Mouse (Mus musculus) c-Kit-positive CD71-positive TER-119-positive erythroid progenitor cells, embryonic 14.5 days (primary cell): ENCODE data around the gene Ccdc157.
"Not testable (repeated sequence)": the region's sequence is repeated elsewhere in the genome, so short reads cannot be mapped to it uniquely, and the experiment has no call there.

Experiments used
- DNase-seq: peaks from one replicate; pipeline ENCODE4 v3.0.0-alpha.2; 2013; ENCODE audit warnings: low spot score

Gene Ccdc157

DNA sequence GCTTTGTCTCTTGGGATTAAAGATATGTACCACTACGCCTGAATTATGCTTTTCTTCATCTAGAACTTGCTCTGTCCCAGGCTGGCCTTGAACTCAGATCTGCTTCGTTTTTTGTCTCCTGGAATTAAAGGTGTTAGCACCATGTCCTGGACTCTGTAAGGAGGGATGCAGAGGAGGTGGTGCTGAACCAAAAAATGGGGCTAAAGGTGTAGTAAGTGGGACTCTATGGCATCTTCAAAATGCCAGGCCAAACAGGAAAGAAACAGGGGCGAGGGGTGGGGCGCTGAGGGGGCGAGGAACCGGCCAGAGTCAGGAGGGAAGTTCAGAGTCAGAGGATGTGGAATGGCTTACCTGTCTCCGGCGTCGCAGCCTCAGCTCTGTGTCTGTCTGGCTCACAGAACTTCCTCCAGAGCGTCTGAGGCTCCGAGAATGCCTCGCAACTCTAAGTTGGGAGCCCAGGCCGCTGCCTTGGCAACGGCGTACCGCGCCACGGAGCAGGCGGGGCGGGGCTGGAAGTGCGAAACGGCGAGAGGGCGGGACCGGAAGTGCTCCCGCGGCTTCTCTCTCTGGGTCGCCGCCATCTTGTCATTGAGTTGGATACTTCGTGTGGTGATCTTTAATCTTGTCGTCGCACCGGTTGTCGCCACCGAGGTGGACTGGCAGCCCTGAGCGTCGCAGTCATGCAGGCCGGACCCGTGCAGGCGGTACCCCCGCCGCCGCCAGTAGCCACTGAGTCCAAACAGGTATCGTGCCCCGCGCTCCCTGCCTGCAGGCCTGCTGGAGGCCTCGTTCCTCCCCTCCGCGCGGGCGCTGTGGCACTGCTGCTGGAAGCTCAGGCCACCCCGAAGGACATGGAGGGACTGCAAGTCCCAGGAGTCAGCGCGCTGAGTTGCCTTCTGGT lies at the start of gene Ccdc157, which contains the start of gene Sf3a1:
Gene Ccdc157 (minus strand): TSS at position 486 of the 901 bp plus-strand sequence.
Gene Sf3a1 (plus strand): TSS at position 543 of the 901 bp plus-strand sequence.
- peak; percentile 87 for DNase-seq

DNA sequence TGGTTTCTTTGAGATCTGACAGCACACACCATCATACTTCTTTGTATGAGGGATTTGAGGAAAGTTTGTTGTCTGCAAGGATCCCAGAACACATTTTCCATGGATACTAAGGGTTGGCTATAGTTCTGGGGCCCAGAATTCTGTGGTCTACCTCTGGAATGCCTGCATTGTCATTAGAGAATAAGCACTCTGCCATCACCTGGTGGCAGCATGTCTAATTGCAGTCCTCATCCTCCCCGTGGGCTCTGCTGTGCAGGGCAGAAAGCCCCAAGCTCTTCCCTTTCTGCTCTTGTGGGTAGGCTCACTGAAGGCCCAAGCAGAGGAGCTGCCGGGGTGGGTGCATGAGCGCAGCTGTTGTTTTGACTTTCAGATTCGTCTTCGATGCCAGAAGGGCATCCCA lies 49.5 kb upstream of the Ccdc157 start:
- DNase-seq: no peak

DNA sequence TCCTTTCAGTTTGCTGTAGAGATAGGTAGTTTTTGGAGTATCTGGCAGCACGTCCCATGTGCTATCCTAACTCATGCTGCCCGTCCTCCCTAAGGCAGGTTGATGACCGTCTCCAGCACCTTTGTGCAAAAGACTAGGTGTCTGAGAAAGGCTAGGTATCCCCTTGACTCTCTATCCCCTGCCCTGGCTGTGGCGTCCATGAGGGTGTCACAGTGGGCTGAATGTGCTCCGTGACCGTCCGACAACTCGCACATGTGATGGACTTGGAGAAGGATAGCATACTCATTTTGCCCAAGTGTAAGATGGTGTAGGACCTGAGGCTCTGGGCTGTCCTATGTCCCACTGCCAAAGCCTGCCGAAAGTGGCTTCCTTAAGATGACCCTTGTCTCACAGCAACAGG lies 47.6 kb upstream of the Ccdc157 start:
- DNase-seq: no peak

DNA sequence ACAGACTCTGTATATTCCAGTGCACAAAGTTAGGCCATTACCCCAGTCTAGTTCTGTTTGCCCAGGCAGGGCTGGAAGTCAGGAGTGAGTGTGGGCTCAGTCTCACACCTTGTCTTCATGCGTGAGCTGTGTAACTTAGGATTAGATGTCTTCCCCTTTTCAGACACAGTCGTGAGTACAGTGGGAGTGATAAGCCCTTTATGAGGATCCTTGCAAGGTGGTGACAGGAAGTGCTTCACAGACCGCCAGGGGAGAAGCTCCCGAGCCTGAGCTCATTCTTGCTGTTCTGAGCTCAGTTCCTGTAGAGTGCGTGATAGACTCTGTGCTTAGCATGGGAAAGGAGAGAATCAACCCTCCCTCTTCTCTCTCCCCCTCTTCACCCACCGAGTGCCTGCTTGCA lies 46.5 kb upstream of the Ccdc157 start:
- no peak for DNase-seq

DNA sequence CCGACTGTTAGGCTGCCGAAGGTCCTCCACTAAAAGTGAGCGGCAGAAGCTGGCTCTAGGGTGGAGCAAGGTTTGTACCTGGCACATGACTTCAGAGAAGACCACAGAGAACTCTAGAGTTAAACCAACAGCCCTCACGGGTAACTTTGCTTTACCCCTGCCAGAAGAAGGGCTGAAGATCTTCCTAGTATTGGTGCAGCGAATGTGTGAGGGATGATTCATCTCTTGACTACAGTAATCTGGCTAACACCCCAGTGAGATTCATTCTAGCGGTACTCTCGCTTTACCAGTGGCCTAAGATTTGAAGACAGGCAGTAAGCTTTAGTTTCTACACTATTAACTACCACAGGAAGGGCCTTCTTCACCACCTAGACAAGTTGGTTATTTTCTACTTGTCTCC lies 45.9 kb upstream of the Ccdc157 start:
- DNase-seq: no peak

DNA sequence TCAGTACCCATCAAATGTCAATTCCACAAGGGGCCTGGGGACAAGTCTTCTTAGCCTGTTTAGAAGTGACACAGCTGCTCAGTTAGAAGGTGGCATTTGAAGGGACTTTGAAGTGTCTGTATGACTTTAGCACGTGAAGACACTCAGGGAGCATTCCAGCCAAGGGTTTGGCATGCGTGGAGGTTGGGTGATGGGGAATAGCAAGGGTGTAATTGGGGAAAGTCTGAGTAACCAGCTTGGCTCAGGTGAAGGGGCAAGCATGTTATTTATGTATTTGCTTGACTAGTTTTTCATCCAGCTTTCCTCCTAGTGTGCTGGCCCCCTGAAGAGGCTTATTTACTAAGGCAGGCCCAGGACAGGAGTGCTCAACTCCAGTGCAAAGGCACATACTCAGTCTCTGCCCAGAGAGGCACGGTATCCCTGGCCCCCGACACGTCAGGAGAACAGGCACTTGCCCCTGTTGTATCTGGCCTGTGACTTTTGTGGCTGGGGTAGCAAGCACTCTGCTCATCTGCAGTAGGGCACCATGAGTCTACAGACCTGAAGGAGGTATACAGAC lies 45.1 kb upstream of the Ccdc157 start:
- DNase-seq: no peak

DNA sequence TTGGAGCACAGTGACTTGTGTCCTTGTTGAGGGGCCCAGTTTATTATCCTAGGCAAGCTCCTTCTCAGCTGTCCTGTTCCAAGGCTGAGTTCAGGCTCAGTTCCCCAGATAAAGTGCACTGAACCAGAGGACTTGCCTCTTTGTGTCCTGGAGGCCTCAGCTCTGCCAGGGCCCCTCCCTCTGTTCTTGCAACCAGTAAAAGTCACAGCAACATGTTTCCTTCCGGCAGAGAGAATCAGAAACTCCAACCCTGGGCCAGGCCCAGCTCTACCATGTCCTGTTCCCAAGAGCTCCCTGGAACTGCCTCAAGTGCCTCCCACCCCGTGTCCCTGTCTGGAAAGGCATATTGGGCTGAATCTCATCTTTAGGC lies 43.6 kb upstream of the Ccdc157 start:
- no peak for DNase-seq

DNA sequence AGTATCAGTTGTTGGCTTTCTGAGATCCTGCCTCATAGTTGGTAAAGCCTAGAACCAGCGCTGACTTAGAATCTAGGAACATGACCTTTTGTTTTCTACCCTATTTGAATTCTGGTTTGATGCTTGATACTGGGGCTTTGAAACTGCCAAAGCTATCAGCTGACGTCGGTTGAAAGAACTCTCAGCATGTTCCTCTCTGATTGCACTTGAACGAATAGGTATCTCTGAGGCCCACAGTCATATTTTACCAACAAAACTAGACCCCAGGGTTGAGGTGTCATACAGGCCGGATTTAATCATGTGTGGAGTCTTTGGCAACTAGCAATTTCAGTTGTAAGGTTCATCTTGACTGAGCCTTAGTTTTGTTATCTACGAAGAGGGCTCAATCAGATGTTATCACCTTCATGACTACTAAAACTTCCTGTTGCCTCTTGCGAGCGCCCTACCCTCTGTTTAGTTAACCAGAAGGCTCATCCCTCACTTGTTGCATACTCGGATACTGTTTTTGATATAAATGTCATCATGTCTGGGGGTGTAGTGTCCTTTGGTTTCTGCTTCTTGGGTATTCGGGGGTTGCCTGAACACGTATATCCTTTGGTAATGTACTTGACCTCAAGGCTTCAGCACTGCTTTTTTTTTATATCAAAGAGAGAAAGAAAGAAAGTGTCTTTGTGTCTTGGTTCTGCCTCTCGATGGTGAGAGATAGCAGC lies 43.1 kb upstream of the Ccdc157 start:
- no peak for DNase-seq

DNA sequence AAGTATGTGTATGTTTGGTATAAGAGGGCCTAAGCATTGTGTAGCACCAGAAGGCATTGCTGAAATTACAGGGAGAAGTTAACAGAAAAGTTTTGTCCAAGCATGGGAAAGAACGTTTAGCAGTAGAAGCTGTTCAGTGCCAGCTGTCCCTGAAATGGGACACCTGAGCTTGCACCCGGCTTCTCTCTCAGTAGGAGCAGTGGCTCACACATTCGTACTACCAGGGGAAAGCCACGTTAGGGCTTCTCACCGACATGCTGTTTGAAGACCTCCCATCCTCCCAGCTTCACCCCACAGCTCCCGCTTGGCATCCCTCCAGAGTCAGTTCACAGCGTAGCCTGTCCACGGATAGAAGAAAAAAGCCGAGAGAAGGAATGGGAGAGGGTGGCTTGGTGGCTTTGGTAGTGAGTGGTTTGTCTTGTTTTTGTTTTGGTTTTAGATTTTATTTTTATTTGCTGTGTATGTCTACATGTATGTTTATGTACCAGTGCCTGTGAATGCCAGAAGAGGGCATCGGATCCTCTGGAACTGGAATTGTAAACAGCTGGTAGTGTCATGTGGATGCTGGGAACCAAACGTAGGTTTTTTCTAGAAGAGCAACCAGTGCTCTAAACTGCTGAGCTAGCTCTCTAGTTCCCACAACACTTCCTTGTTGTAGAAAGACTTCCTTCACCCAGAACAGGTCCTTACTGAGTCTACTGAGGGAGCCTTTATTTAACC lies 42.0 kb upstream of the Ccdc157 start:
- DNase-seq: no peak

DNA sequence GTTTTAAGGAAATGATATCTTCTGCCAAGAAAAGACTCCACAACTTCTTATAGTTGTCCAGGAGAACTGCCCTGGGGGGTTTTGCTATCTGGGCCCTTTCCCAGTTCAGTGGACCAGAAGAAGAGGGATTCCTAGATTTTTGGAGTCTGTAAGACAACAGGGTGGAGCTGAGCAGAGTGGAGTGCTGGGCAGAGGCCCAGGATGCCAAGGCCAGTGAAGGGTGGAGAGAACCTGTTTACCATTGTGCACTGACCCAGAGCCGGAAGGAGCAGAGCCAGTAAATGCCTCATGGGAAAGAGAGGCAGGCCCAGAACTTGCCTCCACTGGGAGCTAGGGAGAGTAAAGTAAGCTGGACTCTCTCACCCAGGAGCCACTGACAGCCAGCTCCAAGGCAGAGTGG lies 37.6 kb upstream of the Ccdc157 start:
- DNase-seq: no peak

DNA sequence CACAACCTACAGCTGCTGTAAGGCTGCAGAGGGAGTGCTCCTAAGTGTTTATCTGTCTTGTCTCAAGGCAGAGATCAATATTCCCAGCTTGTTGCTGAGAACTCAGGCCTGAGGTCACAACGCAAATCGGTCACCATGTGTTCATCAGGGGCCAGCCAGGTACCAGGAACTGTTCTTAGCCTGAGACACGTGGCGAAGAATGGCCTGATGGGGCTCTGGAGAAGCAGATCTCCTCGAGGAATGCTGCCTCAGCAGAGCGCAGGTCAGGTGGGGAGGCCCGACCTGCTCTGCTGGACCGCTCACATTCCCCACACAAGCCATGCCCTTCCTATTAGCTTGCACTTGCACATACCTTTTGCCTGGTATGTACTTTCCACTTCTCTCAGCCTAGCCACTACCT lies 36.5 kb upstream of the Ccdc157 start:
- DNase-seq: no peak

DNA sequence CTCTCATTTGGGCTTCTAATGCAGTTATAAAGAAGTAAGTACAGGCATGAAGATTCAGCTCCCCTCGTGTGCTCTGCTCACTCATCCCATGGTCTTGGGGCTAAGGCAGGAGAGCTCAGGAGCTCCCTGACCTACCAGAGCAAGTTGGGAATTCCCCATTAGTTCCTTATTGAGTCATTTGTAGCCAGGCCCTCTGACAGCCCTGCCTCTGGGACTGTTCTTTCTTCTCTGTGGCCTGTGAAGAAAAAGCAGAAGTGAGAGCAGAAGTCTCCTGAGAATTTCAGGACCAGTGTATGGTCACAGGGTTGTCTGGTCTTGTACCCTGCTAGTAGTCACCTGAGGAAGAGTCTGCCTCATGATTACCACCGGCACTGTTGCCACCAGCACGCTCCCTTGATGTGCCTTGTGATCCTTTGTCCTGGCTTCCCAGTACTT lies 35.5 kb upstream of the Ccdc157 start:
- no peak for DNase-seq

DNA sequence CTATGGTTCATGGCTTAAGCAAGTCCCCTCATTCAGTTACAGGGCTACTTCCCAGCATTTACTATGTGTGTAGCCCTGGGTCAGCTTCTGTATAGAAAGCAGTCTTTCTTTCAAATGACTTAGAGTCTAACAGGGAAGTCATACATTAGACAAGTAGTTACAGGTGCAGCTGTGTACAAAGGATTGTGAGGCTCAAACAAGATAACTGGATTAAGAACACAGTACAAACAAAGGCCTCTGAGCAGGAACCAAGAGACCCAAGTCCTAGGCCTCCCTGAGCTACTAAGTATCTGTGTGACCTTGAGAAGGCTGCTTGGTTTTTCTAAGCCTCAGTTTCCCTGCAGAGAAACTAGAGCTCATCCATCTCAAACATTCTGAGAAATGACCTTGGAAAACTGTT lies 33.3 kb upstream of the Ccdc157 start:
- DNase-seq: no peak

DNA sequence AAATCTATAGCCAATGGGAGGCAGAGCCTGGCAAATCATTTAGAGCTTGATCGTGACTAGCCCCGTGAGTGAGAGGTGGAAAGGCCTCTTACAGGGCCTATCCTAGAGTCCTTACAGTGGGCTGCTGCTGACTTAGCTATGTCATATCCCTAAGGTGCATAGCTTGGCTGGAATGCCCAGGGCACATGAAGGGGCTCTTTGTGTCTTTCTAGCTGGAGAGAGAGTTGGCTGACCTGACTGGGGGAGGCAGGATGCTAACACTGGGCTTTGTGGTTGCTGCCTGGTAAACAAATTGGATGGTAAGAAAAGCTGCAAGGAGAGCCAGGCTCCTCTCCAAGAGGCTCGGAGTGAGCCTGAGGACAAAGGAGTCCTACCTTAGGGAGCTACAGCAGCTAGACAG lies 32.7 kb upstream of the Ccdc157 start:
- no peak for DNase-seq

DNA sequence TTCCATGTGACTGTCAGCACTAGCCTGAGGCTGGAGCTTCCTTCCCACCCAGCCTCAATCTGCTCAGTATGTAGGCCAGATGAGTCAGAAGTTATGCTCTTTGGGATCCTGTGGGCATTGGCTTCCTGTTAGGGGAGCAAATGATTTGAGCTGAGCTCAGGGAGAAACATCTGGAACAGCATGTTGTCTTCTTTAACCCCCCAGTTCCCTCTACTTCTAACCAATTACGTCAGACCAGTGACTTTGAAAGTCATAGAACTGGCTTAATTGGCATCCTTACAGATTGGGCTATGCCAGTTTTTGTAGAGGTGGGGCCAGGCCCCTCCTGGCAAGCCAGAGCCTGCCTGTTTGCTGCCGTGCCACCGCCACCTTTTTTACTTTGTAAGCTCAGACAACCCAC lies 30.6 kb upstream of the Ccdc157 start:
- DNase-seq: no peak

DNA sequence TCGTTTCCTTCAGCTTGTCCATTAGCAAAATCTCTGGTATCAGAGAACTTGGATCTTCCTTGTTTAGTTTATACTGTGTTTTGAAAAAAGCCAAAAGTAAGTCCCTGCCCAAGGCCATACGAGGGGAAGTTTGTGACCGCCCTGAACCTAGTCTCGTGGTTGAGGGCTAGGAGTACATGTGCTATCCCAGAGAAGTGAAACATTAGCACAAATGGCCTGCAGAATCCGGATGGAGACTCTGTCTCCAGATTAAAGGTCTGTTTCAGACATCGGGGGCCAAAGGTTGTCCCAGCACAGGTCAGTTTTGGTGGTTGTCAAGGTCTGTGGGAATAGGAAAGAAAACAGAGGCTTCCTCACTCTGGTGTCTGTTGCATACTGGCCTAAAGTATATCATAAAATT lies 29.1 kb upstream of the Ccdc157 start:
- DNase-seq: no peak

DNA sequence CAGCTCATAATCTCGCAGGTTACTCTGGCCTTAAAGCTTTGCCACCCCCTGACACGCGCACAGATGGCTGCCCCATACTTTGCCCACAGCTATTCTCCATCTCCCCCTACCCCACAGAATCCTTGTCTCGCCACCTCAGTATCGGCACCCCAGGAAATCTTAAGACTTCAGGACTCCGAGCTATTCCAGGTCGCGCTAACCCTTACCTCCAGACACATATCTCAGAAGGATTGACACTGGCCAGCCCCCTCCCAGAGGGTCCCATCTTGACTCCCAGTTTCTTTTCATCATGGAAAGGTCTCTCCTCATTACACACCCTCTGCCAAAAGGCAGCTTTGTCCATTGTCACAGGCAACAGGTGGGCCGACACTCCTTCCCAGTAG lies 27.2 kb upstream of the Ccdc157 start:
- no peak for DNase-seq

DNA sequence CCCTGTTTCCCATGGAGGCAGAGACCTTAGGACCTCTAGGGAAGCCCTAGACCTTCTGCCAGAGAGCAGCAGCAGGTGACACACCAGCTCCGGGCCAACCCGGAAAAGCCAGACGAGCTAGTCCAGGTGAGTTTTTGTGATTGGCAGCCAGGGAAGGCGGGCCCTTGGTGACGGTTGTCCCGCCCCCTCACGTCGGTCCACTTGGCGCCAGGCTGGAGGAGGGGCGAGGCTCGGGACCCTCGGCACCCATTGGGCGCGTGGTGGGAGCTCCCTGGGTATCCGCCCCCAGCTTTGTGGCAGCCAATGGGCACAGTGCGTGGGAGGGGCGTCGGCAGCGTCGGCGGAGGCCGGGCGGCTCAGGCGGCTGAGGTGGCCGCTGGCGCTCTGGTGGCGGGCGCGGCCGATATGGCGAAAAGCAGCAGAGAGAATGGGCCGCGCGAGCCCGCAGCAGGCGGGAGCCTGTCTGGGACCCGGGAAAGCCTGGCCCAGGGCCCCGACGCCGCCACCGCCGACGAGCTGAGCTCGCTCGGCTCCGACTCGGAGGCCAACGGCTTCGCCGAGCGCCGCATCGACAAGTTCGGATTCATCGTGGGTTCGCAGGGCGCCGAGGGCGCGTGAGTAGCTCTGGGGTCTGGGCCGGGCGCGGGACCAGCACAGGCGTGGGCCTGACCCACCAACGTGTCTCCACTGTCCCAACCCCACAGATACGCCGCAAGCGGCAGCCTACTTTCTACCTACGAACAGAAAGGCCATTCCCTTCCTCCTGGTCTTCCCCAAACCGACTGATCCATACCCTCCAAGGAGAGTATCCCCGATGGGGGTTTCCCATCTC lies 26.6 kb upstream of the Ccdc157 start, which contains the start of gene Tbc1d10a:
Gene Tbc1d10a (plus strand): TSS at position 304 of the 832 bp plus-strand sequence.
- DNase-seq: peak; percentile 98

DNA sequence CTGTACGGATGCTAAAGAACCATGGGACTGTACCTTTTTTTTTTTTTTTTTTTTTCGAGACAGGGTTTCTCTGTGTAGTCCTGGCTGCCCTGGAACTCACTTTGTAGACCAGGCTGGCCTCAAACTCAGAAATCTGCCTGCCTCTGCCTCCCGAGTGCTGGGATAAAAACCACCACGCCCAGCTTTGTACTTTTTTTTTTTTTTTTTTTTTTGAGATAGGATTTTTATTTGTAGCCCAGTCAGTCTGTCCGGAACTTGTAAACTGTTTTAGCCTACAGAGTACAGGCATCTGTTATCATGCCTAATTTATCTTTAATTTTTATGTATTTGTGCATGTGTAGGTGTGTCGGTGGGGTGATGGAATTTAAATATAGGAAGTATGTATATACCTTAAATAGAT lies 25.4 kb upstream of the Ccdc157 start:
- not testable (repeated sequence) for DNase-seq

DNA sequence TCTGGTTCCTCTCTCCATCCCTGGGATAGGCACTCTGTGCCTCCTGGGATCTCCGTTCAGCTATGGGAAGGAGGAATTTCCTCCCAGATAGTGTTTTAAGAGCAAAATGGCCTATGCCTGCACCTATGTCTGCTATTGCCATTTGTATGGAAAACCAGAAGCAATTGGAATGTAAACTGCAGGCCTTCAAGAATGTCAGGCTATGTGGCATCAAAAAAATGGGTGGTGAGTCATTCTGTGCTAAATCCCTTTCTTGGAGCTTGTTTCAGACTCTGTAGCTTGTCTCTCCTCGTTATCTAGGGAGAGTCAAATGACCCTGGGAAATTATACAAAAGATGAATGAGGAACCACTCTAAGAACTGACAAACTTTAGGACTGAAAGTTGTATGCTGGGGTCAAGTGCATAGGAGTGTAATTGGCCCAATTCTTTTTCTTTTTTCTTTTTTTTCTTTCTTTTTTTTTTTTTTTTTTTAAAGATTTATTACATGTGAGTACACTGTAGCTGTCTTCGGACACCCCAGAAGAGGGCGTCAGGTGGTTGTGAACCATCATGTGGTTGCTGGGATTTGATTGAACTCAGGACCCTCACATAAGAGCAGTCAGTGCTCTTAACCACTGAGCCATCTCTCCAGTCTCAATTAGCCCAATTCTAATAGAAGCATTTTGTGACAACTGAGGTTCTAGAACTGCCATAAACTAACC lies 24.3 kb upstream of the Ccdc157 start:
- DNase-seq: no peak

DNA sequence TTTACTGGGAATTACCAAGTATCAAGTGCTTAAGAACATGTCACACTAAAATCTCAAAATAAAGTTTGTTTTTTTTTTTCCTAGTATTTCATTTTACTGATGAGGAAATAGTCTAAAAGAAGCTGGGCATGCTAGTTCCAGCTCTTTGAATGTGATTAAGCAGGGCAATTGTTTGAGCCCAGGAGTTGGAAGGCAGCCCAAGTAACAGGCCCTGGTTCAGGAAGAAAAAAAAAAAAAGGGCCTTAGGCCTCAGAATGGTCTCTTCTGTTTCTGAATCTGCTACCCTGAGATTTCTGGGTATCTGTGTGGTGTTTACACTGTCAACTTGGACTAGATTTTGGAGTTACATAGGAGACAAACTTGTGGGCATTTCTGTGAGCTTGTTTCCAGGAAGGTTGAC lies 23.4 kb upstream of the Ccdc157 start:
- no peak for DNase-seq
